Mouse (Mus musculus) right cerebral cortex, postnatal 10 days (tissue): ENCODE measurements at regions not wholly inside any gene's neighbourhood (a gene's known extent, or its start where the extent isn't known, plus 50 kb on each side); places are given as distances from the start of the nearest gene placed in this dataset.

Source experiments
- DNase-seq, 2 experiments: peaks; one replicate each; pipeline ENCODE4 v3.0.0; 2021; ENCODE audit warnings: low spot score in 2 of 2

GRCm38 (mm10) chr2:47750997-47751623 is 1062.8 kb upstream of the Acvr2a start:
- DNase-seq: no peak

- no peak for DNase-seq
Observed at GRCm38 (mm10) chr2:47755716-47756115, 1058.2 kb upstream of the Acvr2a start.

- DNase-seq: no peak
Observed at GRCm38 (mm10) chr2:47756248-47756647, 1057.7 kb upstream of the Acvr2a start.

GRCm38 (mm10) chr2:47775766-47776165 is 1038.1 kb upstream of the Acvr2a start:
- DNase-seq: no peak

- no peak for DNase-seq
Observed at GRCm38 (mm10) chr2:47776965-47777364, 1036.9 kb upstream of the Acvr2a start.

GRCm38 (mm10) chr2:47785848-47786247 is 1028.1 kb upstream of the Acvr2a start:
- DNase-seq: peak; percentile 30 to 47

- DNase-seq: peak; percentile 24 to 50
Observed at GRCm38 (mm10) chr2:47822746-47823271, 991.1 kb upstream of the Acvr2a start.

- DNase-seq: no peak
Observed at GRCm38 (mm10) chr2:47832493-47832892, 981.4 kb upstream of the Acvr2a start.

- no peak for DNase-seq
Observed at GRCm38 (mm10) chr2:47833517-47833916, 980.4 kb upstream of the Acvr2a start.

GRCm38 (mm10) chr2:47834055-47834799 is 979.7 kb upstream of the Acvr2a start:
- no peak for DNase-seq

GRCm38 (mm10) chr2:47857229-47857628 is 956.7 kb upstream of the Acvr2a start:
- DNase-seq: no peak

- no peak for DNase-seq
Observed at GRCm38 (mm10) chr2:47862446-47862845, 951.5 kb upstream of the Acvr2a start.

GRCm38 (mm10) chr2:47878002-47878401 is 935.9 kb upstream of the Acvr2a start:
- DNase-seq: no peak

GRCm38 (mm10) chr2:47879071-47879470 is 934.8 kb upstream of the Acvr2a start:
- DNase-seq: no peak

- no peak for DNase-seq
Observed at GRCm38 (mm10) chr2:47879796-47880195, 934.1 kb upstream of the Acvr2a start.

GRCm38 (mm10) chr2:47888166-47888565 is 925.7 kb upstream of the Acvr2a start:
- DNase-seq: no peak

GRCm38 (mm10) chr2:47891366-47891765 is 922.5 kb upstream of the Acvr2a start:
- DNase-seq: no peak

- no peak for DNase-seq
Observed at GRCm38 (mm10) chr2:47892879-47893278, 921.0 kb upstream of the Acvr2a start.

GRCm38 (mm10) chr2:47894806-47895205 is 919.1 kb upstream of the Acvr2a start:
- DNase-seq: no peak

- no peak for DNase-seq
Observed at GRCm38 (mm10) chr2:47914270-47914669, 899.6 kb upstream of the Acvr2a start.

- DNase-seq: no peak
Observed at GRCm38 (mm10) chr2:47914986-47915485, 898.9 kb upstream of the Acvr2a start.

- DNase-seq: no peak
Observed at GRCm38 (mm10) chr2:47922965-47923364, 890.9 kb upstream of the Acvr2a start.

GRCm38 (mm10) chr2:47926620-47927019 is 887.3 kb upstream of the Acvr2a start:
- DNase-seq: no peak
